Mouse (Mus musculus) kidney, postnatal 25 days (tissue): ENCODE data around the gene Als2cr12.
"Not testable (repeated sequence)": the region's sequence is repeated elsewhere in the genome, so short reads cannot be mapped to it uniquely, and the experiment has no call there.

Source experiments
- DNase-seq, 2 experiments: peaks; one replicate each; pipeline ENCODE4 v3.0.0; 2021; ENCODE audit warnings: mixed read lengths in 2 of 2

The Als2cr12 gene

GRCm38 (mm10) chr1:58695810-58696209 is at the start of gene Als2cr12:
TSS of gene Als2cr12 (minus strand) at chr1:58695989.
- not testable (repeated sequence) for DNase-seq

- DNase-seq, result peak; percentile 86 to 93
Measured at GRCm38 (mm10) chr1:58744645-58745044, 48.9 kb upstream of the Als2cr12 start.

- no peak for DNase-seq
Measured at GRCm38 (mm10) chr1:58743252-58743651, 47.5 kb upstream of the Als2cr12 start.

- no peak for DNase-seq
Measured at GRCm38 (mm10) chr1:58742571-58743021, 46.8 kb upstream of the Als2cr12 start.

GRCm38 (mm10) chr1:58739529-58739928 is 43.7 kb upstream of the Als2cr12 start:
- DNase-seq, result peak in 1 of 2 experiments; percentile 23

- DNase-seq, result no peak
Measured at GRCm38 (mm10) chr1:58736968-58737367, 41.2 kb upstream of the Als2cr12 start.

GRCm38 (mm10) chr1:58735962-58736361 is 40.2 kb upstream of the Als2cr12 start:
- peak; percentile 55 to 76 for DNase-seq

GRCm38 (mm10) chr1:58734043-58734920 is 38.5 kb upstream of the Als2cr12 start:
- DNase-seq, result no peak

- DNase-seq, result peak in 1 of 2 experiments; percentile 76
Measured at GRCm38 (mm10) chr1:58733636-58734035, 37.8 kb upstream of the Als2cr12 start.

GRCm38 (mm10) chr1:58728590-58728868 is 32.7 kb upstream of the Als2cr12 start:
- DNase-seq, result no peak

GRCm38 (mm10) chr1:58727747-58728589 is 32.2 kb upstream of the Als2cr12 start:
- no peak for DNase-seq

- DNase-seq, result peak; percentile 48 to 71
Measured at GRCm38 (mm10) chr1:58727019-58727746, 31.4 kb upstream of the Als2cr12 start.

- DNase-seq, result peak; percentile 85 to 88
Measured at GRCm38 (mm10) chr1:58725767-58726166, 30.0 kb upstream of the Als2cr12 start.

GRCm38 (mm10) chr1:58725095-58725494 is 29.3 kb upstream of the Als2cr12 start:
- DNase-seq, result no peak

- DNase-seq, result no peak
Measured at GRCm38 (mm10) chr1:58724533-58724932, 28.7 kb upstream of the Als2cr12 start.

GRCm38 (mm10) chr1:58723809-58724405 is 28.1 kb upstream of the Als2cr12 start:
- DNase-seq, result peak in 1 of 2 experiments; percentile 48

GRCm38 (mm10) chr1:58723062-58723808 is 27.4 kb upstream of the Als2cr12 start:
- no peak for DNase-seq

- peak in 1 of 2 experiments; percentile 37 for DNase-seq
Measured at GRCm38 (mm10) chr1:58722115-58722938, 26.5 kb upstream of the Als2cr12 start.

- DNase-seq, result no peak
Measured at GRCm38 (mm10) chr1:58720988-58721387, 25.2 kb upstream of the Als2cr12 start.

- DNase-seq, result no peak
Measured at GRCm38 (mm10) chr1:58720090-58720489, 24.3 kb upstream of the Als2cr12 start.
